Mouse (Mus musculus) hindbrain, embryonic 16.5 days (tissue): ENCODE measurements around the gene Zfp948. TPM values are rescaled to one million over a fixed set of nuclear protein-coding genes. Genes with fewer than 3 reads are reported as not detected.

Experiments used
- ATAC-seq: fragments of 200-750 bp; cut with Nextera tagmentation; 2 replicates; pipeline ENCODE4 v1.8.0; 2017; ENCODE audit warnings: moderate TSS enrichment, moderate library complexity
- H3K27ac ChIP-seq: fragments of 300-500 bp; sonication (generic); 2 replicates; pipeline ENCODE4 v1.5.1; 2014; ENCODE audit warnings: low read depth, mild to moderate bottlenecking, control low read depth, low read length, moderate library complexity
- H3K27me3 ChIP-seq: fragments of 300-500 bp; sonication (generic); replicated peaks from 2 replicates; pipeline ENCODE4 v1.6.1; 2014; ENCODE audit warnings: low read length; ENCODE audit not compliant: control insufficient read depth, insufficient read depth
- H3K36me3 ChIP-seq: fragments of 300-500 bp; sonication (generic); 2 replicates; pipeline ENCODE4 v1.6.1; 2014; ENCODE audit warnings: mild to moderate bottlenecking, low read length, moderate library complexity, mixed read lengths; ENCODE audit not compliant: control insufficient read depth, insufficient read depth
- H3K4me1 ChIP-seq: fragments of 300-500 bp; sonication (generic); 2 replicates; pipeline ENCODE4 v1.6.1; 2014; ENCODE audit warnings: low read depth, low read length; ENCODE audit not compliant: control insufficient read depth, insufficient read depth
- H3K4me2 ChIP-seq: fragments of 300-500 bp; sonication (generic); 2 replicates; pipeline ENCODE4 v1.6.1; 2014; ENCODE audit warnings: mild to moderate bottlenecking, low read length, control low read depth, moderate library complexity
- H3K4me3 ChIP-seq: fragments of 300-500 bp; sonication (generic); 2 replicates; pipeline ENCODE4 v1.5.1; 2014; ENCODE audit warnings: mild to moderate bottlenecking, low read length, control low read depth, moderate library complexity
- H3K9ac ChIP-seq: fragments of 300-500 bp; sonication (generic); 2 replicates; pipeline ENCODE4 v1.6.1; 2014; ENCODE audit warnings: low read depth, mild to moderate bottlenecking, control low read depth, low read length, moderate library complexity
- H3K9me3 ChIP-seq: fragments of 300-500 bp; sonication (generic); 2 replicates; pipeline ENCODE4 v1.6.1; 2014; ENCODE audit warnings: mild to moderate bottlenecking, low read length, moderate library complexity; ENCODE audit not compliant: control insufficient read depth
- WGBS: fragments of 180-500 bp; shearing (Covaris S2); extraction: QIAGEN DNeasy Blood & Tissue Kit; methylation state at CpG from one replicate; pipeline ENCODE4 v1.1.7; 2014; 5-methylcytosine and 5-hydroxymethylcytosine counted together
- polyA plus RNA-seq: library from polyadenylated mRNA; unstranded; fragments of >200 nt; fragmentation: Nextera tagmentation; extraction: Ambion mirVana; gene quantifications from 2 replicates; pipeline ENCODE4 v1.2.1, GENCODE M21; 2015

Zfp948 gene
- polyA plus RNA-seq = 19.2 and 20.3 TPM in 2 replicates

GRCm38 (mm10) chr17:21566728-21567349 is at the start of gene Zfp948:
Zfp948 (plus strand) TSS chr17:21567008.
- Histone ChIP-seq H3K36me3 (no peaks in the 10 kb centered on the region), H3K9me3 (no peaks in the 10 kb centered on the region), H3K4me2 (peak within 1 kb of the TSS; percentile 71), H3K27ac (peak within 1 kb of the TSS; percentile 92), H3K27me3 (no peaks in the 10 kb centered on the region), H3K4me1 (peaks cover 12% of the 10 kb centered on the region), H3K9ac (peak within 1 kb of the TSS; percentile 78), H3K4me3 (peak within 1 kb of the TSS; percentile 58)
- WGBS = under 1% methylated on average over 29 of the region's 29 CpGs
- peak; percentile 96 for ATAC-seq

DNA sequence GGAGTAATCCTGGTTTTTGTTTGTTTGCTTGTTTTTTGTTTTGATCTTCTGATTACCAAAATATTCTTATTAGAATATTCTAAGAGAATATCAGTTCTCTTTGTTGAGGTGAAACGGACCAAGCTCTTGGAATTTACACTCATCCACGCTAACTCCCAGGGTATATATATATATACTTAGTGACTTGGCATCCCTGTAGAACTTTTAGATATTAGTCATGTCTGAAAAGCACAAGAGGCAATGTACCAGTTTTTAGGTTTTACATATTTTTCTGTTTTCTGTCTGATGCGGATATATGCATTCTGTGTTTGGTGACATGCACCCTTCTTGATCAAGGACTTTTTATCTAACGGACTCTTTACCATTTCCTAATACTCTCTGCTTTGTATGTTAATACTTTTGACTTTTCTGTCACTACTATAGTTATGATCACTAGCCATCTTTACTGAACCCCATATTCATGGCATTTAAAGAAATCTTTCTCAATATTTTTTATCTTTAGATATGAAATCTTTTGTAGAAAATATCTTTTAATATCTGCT is 49.6 kb upstream of the Zfp948 start:
- peak overlapping the region; percentile 72 for H3K9ac ChIP-seq
- no peaks in the 10 kb centered on the region for H3K36me3 ChIP-seq
- peak overlapping the region; percentile 68 for H3K4me3 ChIP-seq
- no peaks in the 10 kb centered on the region for H3K9me3 ChIP-seq
- peak overlapping the region; percentile 93 for H3K4me2 ChIP-seq
- peaks cover 11% of the 10 kb centered on the region for H3K4me1 ChIP-seq
- H3K27ac ChIP-seq = peak overlapping the region; percentile 85
- no peak for ATAC-seq
- H3K27me3 ChIP-seq = no peaks in the 10 kb centered on the region
- WGBS = 39% methylated on average over 4 of the region's 4 CpGs

DNA sequence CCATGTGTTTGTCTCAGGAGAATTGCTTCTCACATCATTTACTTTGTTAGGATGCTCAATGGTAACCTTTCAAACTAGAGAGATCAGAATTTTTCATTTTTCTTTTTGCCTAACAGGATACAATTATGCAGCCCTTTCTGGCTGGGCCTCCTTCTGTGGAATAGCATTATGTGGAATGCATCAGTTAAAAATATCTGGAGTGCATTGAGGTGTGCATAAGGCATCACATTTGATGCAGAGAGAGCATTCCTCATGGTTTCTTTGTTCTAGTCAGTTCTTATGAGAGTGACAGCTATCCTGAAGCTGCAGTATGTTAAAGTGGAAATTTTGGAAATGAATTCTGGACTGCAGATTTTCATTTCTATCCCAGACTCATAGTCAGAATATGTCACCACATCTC is 40.5 kb upstream of the Zfp948 start:
- no peaks in the 10 kb centered on the region for H3K9me3 ChIP-seq
- ATAC-seq = no peak
- no peak overlapping the region for H3K4me3 ChIP-seq
- no peaks in the 10 kb centered on the region for H3K36me3 ChIP-seq
- H3K27ac ChIP-seq = no peak overlapping the region
- H3K27me3 ChIP-seq = no peaks in the 10 kb centered on the region
- peaks cover 4% of the 10 kb centered on the region; the same call in 1 of the 2 replicates for H3K4me1 ChIP-seq
- no peak overlapping the region for H3K9ac ChIP-seq
- H3K4me2 ChIP-seq = no peak overlapping the region

GRCm38 (mm10) chr17:21530645-21531330 is 36.0 kb upstream of the Zfp948 start:
- Histone ChIP-seq H3K9me3 (no peaks in the 10 kb centered on the region), H3K4me1 (peaks cover 16% of the 10 kb centered on the region), H3K27ac (no peak overlapping the region), H3K4me2 (no peak overlapping the region), H3K36me3 (no peaks in the 10 kb centered on the region), H3K9ac (no peak overlapping the region), H3K27me3 (no peaks in the 10 kb centered on the region), H3K4me3 (no peak overlapping the region)
- ATAC-seq = no peak
- WGBS = 70% methylated on average over 5 of the region's 5 CpGs

DNA sequence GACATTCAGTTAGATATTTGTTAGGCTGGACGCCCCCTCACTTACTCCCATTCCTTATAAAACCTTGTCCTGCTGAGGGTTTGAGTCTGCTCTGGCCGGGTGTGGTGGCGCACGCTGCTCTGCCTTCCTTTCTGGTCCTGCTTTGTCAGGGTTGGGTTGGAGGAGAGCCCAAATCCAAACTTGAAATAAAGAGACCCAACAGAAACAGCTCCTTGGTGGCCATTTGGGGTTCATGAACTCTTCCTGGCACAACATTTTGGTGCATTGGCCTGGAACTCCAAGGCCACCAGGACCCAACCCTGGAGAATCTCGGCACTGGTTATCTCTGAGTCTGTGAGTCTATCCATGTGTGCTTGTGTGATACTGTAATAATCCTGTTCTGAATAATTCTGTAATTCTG is 35.2 kb upstream of the Zfp948 start:
- Histone ChIP-seq H3K27ac (peak overlapping the region; percentile 74), H3K27me3 (no peaks in the 10 kb centered on the region), H3K36me3 (no peaks in the 10 kb centered on the region), H3K9me3 (no peaks in the 10 kb centered on the region), H3K9ac (peak overlapping the region; percentile 47), H3K4me1 (peaks cover 16% of the 10 kb centered on the region), H3K4me3 (peak overlapping the region; percentile 70), H3K4me2 (peak overlapping the region; percentile 64)
- WGBS = 72% methylated on average over 5 of the region's 5 CpGs
- peak; percentile 27 for ATAC-seq

DNA sequence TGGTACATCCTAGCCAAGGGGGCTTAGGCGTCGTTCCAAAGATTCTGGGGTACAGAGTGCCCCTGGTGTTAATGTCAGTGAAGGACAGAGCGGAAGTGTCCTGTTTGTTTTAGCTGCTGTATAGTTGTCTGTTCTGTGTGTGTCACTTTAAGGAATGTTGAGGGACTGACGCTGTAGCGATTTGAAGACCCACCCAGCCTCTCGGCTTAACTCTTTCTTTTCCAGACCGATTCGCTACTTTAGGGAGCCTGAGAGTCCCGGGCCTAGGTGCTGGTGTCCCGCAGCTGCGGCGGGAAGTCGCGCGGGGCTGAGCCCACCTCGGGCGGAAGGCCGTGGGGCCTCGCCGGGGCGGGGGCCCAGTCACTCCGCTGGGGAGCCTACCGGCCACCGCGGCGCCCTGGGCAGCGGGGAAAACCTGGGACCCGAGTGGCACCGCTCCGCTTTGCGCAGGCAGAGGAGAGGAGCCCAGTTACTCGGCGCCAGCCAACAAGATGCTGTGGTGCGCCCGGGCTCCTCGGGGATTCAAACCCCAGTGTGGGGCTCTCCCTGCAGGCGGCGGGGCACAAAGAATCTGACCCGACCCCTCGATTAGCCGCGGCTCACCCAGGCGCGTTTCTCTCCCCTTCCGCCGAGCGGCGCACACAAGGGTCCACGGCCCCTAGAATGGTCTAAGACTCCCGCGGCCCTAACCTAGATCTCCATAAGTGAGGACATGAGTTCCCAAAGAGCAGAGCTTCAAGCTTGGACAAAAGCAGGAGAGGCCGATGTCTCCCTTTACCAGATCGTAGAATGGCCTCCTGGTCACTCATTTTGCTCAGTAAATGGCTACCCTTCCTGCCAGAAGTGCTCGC is 34.5 kb upstream of the Zfp948 start:
- H3K9ac ChIP-seq = peak overlapping the region; percentile 87
- WGBS = under 1% methylated on average over 54 of the region's 54 CpGs
- H3K27me3 ChIP-seq = no peaks in the 10 kb centered on the region
- peaks cover 16% of the 10 kb centered on the region for H3K4me1 ChIP-seq
- no peaks in the 10 kb centered on the region for H3K36me3 ChIP-seq
- peak overlapping the region; percentile 64 for H3K4me2 ChIP-seq
- H3K27ac ChIP-seq = peak overlapping the region; percentile 90
- H3K4me3 ChIP-seq = peak overlapping the region; percentile 70
- no peaks in the 10 kb centered on the region for H3K9me3 ChIP-seq
- peak; percentile 91 for ATAC-seq

DNA sequence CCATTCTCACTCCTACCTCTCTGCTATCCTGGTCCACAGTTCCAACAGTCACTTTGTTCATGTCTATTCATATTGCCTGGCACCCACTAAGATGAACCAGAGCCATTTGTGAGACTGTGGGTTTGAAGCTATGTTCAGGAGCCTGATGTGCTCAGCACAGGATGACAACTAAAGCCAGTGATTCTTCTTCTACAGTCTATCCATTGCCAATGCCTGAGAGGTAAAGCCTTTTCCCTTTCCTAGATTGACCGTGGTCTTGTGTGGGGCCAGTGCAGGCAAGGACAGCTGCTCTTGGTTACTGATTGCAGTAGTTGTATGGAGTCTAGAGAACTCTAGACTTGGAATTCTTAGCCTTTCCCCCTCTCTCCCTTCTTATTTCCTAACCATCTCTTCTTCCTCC is 32.8 kb upstream of the Zfp948 start:
- no peak for ATAC-seq
- Histone ChIP-seq H3K36me3 (no peaks in the 10 kb centered on the region), H3K27me3 (no peaks in the 10 kb centered on the region), H3K4me2 (no peak overlapping the region), H3K4me3 (no peak overlapping the region), H3K4me1 (peaks cover 16% of the 10 kb centered on the region), H3K9me3 (no peaks in the 10 kb centered on the region), H3K9ac (no peak overlapping the region), H3K27ac (no peak overlapping the region)
- WGBS = 96% methylated on average over 1 of the region's 1 CpGs

GRCm38 (mm10) chr17:21534460-21535095 is 32.2 kb upstream of the Zfp948 start:
- Histone ChIP-seq H3K9ac (no peak overlapping the region), H3K4me3 (no peak overlapping the region), H3K4me2 (peak overlapping the region; percentile 86), H3K27ac (peak overlapping the region; percentile 36; the same call in 1 of the 2 replicates), H3K9me3 (no peaks in the 10 kb centered on the region), H3K27me3 (no peaks in the 10 kb centered on the region), H3K36me3 (no peaks in the 10 kb centered on the region), H3K4me1 (peaks cover 16% of the 10 kb centered on the region)
- ATAC-seq = peak; percentile 28
- WGBS = 18% methylated on average over 4 of the region's 4 CpGs
